Mouse (Mus musculus): ENCODE results near the gene Cdk13. TPM values are rescaled to one million over a fixed set of nuclear protein-coding genes. Genes with fewer than 3 reads are reported as not detected.

The Cdk13 gene
- polyA plus RNA-seq (2012; rRNA removed; ENCODE audit: low replicate concordance) = 41.1 and 46.0 TPM in 2 replicates

GRCm38 (mm10) chr13:17804909-17805613 lies at the start of gene Cdk13:
TSS of gene Cdk13 (minus strand) at chr13:17805097.

DNA sequence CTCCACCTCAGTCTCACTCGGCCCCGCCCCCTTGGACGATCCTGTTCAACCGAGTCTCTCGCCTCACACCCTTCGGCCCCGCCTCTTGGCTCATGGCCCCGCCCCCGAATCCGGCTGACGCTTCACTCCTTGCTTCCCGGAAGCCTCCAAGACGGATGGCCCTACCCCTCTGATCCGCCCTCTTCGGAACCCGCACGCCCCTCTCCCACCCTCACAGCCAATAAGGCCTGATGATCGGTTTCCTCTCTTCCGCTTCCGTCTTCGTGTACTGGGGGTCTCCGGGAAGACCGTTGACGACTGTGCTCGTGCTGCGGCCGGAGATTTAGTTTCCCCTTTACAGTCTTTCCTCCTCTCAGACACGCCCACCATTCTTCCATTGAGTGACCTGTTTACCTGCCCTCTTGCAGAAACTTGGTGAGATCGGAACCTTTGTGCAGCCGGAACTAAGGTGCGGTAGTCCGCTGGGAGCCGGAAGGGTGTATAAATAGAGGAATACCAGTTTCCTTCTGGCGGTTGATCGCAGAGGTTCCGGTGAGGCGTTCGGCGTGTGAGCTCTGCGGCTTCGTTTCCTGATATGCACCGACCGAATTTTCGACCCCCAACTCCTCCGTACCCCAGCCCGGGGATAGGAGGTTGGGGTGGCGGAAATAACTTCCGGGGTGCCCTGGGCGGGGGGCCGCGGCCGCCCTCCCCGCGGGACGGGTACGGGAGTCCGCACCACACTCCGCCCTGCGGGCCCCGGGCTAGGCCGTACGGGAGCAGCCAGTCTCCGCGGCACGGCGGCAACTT lies 109.8 kb downstream of the Cdk13 start, which contains the start of the genes Mplkip and Sugct:
TSS of gene Mplkip (plus strand) at position 282 of the 789 bp plus-strand sequence.
TSS of gene Sugct (minus strand) at position 643 of the 789 bp plus-strand sequence.

Other genes with a start within 250 kb of the Cdk13 start
- gene Mplkip, start 109.9 kb downstream of the Cdk13 start, polyA plus RNA-seq (2012; rRNA removed; ENCODE audit: low replicate concordance) = 14.6 and 25.5 TPM in 2 replicates
- 0.72 and 1.4 TPM in 2 replicates for gene Sugct, start 109.5 kb downstream of the Cdk13 start, polyA plus RNA-seq (2012; rRNA removed; ENCODE audit: low replicate concordance)
- 15.3 and 25.1 TPM in 2 replicates for gene Rala, start 139.1 kb upstream of the Cdk13 start, polyA plus RNA-seq (2012; rRNA removed; ENCODE audit: low replicate concordance)
- 0.75 and 0.82 TPM in 2 replicates for gene Yae1d1, start 188.3 kb upstream of the Cdk13 start, polyA plus RNA-seq (2012; rRNA removed; ENCODE audit: low replicate concordance)